Mouse (Mus musculus) heart, postnatal 10 days (tissue): ENCODE measurements around the gene Ntng1. TPM values are rescaled to one million over a fixed set of nuclear protein-coding genes. Genes with fewer than 3 reads are reported as not detected.
"Not testable (repeated sequence)": the region's sequence is repeated elsewhere in the genome, so short reads cannot be mapped to it uniquely, and the experiment has no call there.

Experiments
- DNase-seq, 2 experiments: peaks; one replicate each; pipeline ENCODE4 v3.0.0; 2021
- intact Hi-C: fragments of 180-260 bp; cut with DNase I; formaldehyde crosslinking; loops from one replicate; pipeline ENCODE4 v1.15.1; 2025
- total RNA-seq, 2 experiments: library from RNA; stranded (reverse); gene quantifications; 2 replicates each; pipeline ENCODE4 v1.2.3; 2021

Gene Ntng1
- total RNA-seq, 2 experiments from 2014 or later, result 0.17 to 0.74 TPM

- intact Hi-C loops, result no loop called here
- no peak for DNase-seq
These were observed 339.7 kb downstream of the Ntng1 start for GRCm38 (mm10) chr3:109804145-109804544.

- DNase-seq, result no peak
- intact Hi-C loops, result no loop called here
These were observed 340.2 kb downstream of the Ntng1 start for GRCm38 (mm10) chr3:109803616-109804015.

GRCm38 (mm10) chr3:109797354-109797753, 346.5 kb downstream of the Ntng1 start:
- intact Hi-C loops, result no loop called here
- no peak for DNase-seq

- intact Hi-C loops, result no loop called here
- no peak for DNase-seq
These were observed 360.6 kb downstream of the Ntng1 start for GRCm38 (mm10) chr3:109783231-109783630.

- intact Hi-C loops, result no loop called here
- peak; percentile 12 to 40 for DNase-seq
These were observed 361.4 kb downstream of the Ntng1 start for GRCm38 (mm10) chr3:109782289-109782951.

GRCm38 (mm10) chr3:109781917-109782288, 361.9 kb downstream of the Ntng1 start:
- intact Hi-C loops, result no loop called here
- no peak for DNase-seq

GRCm38 (mm10) chr3:109775200-109775599, 368.6 kb downstream of the Ntng1 start:
- DNase-seq, result no peak
- intact Hi-C loops, result no loop called here

- peak; percentile 6 to 9 for DNase-seq
- intact Hi-C loops, result no loop called here
These were observed 371.7 kb downstream of the Ntng1 start for GRCm38 (mm10) chr3:109772120-109772519.

GRCm38 (mm10) chr3:109766939-109767338, 376.9 kb downstream of the Ntng1 start:
- intact Hi-C loops, result no loop called here
- no peak for DNase-seq

- DNase-seq, result no peak
- intact Hi-C loops, result no loop called here
These were observed 378.2 kb downstream of the Ntng1 start for GRCm38 (mm10) chr3:109765608-109766007.

- intact Hi-C loops, result no loop called here
- no peak for DNase-seq
These were observed 378.7 kb downstream of the Ntng1 start for GRCm38 (mm10) chr3:109765141-109765540.

GRCm38 (mm10) chr3:109756426-109756825, 387.4 kb downstream of the Ntng1 start:
- intact Hi-C loops, result no loop called here
- DNase-seq, result no peak

GRCm38 (mm10) chr3:109747593-109747992, 396.2 kb downstream of the Ntng1 start:
- DNase-seq, intact Hi-C loops: not testable (repeated sequence)

- intact Hi-C loops, result no loop called here
- no peak for DNase-seq
These were observed 403.2 kb downstream of the Ntng1 start for GRCm38 (mm10) chr3:109740466-109741102.

GRCm38 (mm10) chr3:109732327-109733182, 411.3 kb downstream of the Ntng1 start:
- DNase-seq, result peak; percentile 12 to 22
- intact Hi-C loops, result loop anchor here (5.0 to 10.0 kb wide), 2 partner anchors 372 to 1335 kb away; no protein-coding TSS in a partner anchor

- no peak for DNase-seq
- intact Hi-C loops, result loop anchor here (5.0 to 10.0 kb wide), 2 partner anchors 373 to 1336 kb away; no protein-coding TSS in a partner anchor
These were observed 412.1 kb downstream of the Ntng1 start for GRCm38 (mm10) chr3:109731592-109732230.

Other genes with a start within 250 kb of the Ntng1 start
- gene Prmt6, start 107.0 kb upstream of the Ntng1 start, total RNA-seq, result 1 to 10 TPM; 7.4 to 8.2 TPM